ENCODE assay signal across 20 mouse cellular contexts in genomic region chr2:170530256-170530655, GRCm38 (mm10). TPM values are rescaled to one million over a fixed set of nuclear protein-coding genes. Genes with fewer than 3 reads are reported as not detected.
"Had no signal": no experiment of that assay in that cellular context is flagged by ENCODE, and none has a peak within 500 bp of the region (broad histone marks: within the 10 kb centered on the region; RNA-seq: fewer than 3 reads in every experiment).

No protein-coding gene starts in this region.

- H3K4me3 ChIP-seq: lung, embryonic 15.5 days; megakaryocyte, embryonic 14.5 days; midbrain, embryonic 13.5 days; midbrain, embryonic 15.5 days; neural tube, embryonic 12.5 days had no signal

- H3K36me3 ChIP-seq: lung, embryonic 15.5 days; midbrain, embryonic 13.5 days; midbrain, embryonic 15.5 days; neural tube, embryonic 12.5 days had no signal

- DNase-seq: liver, postnatal 0 days; lung, adult 2 months; lung, postnatal 14 days; lung, postnatal 36 days; retina, postnatal 1 day; right cerebral cortex, adult 18-20 months; right cerebral cortex, postnatal 25 days; right cerebral cortex, postnatal 4 days; spleen, adult 18-20 months; thymus, adult 18-20 months; thymus, postnatal 14 days had no signal

- H3K4me1 ChIP-seq: lung, embryonic 15.5 days; midbrain, embryonic 13.5 days; midbrain, embryonic 15.5 days; neural tube, embryonic 12.5 days had no signal

- H3K27me3 ChIP-seq: lung, embryonic 15.5 days; megakaryocyte, embryonic 14.5 days; midbrain, embryonic 13.5 days; midbrain, embryonic 15.5 days; neural tube, embryonic 12.5 days had no signal

- H3K9me3 ChIP-seq: lung, embryonic 15.5 days; midbrain, embryonic 13.5 days; midbrain, embryonic 15.5 days; neural tube, embryonic 12.5 days had no signal

RNA-seq across cellular contexts. Expression of gene Cyp24a1, which starts 33.3 kb away (rescaled TPM):
- total RNA-seq: megakaryocyte progenitor cell, adult 5-6 weeks; midbrain, postnatal 0 days; monocyte, adult 5-6 weeks; neutrophil, adult 5-6 weeks had no signal
